Mouse (Mus musculus) midbrain, embryonic 16.5 days (tissue): Measurements from ENCODE around the gene Zfpm1. TPM values are rescaled to one million over a fixed set of nuclear protein-coding genes. Genes with fewer than 3 reads are reported as not detected.
"Not testable (repeated sequence)": the region's sequence is repeated elsewhere in the genome, so short reads cannot be mapped to it uniquely, and the experiment has no call there.

ENCODE experiments used
- ATAC-seq: fragments of 200-750 bp; cut with Nextera tagmentation; 2 replicates; pipeline ENCODE4 v1.8.0; 2017; ENCODE audit warnings: moderate TSS enrichment
- H3K27ac ChIP-seq: fragments of 300-500 bp; sonication (generic); 2 replicates; pipeline ENCODE4 v1.5.1; 2014; ENCODE audit warnings: mild to moderate bottlenecking, low read length, mixed read lengths
- H3K27me3 ChIP-seq: fragments of 300-500 bp; sonication (generic); 2 replicates; pipeline ENCODE4 v1.6.1; 2014; ENCODE audit warnings: low read depth, low read length, mixed read lengths; ENCODE audit not compliant: control insufficient read depth, insufficient read depth
- H3K36me3 ChIP-seq: fragments of 300-500 bp; sonication (generic); 2 replicates; pipeline ENCODE4 v1.6.1; 2014; ENCODE audit warnings: mild to moderate bottlenecking, low read length, moderate library complexity, mixed read lengths; ENCODE audit not compliant: control insufficient read depth, insufficient read depth
- H3K4me1 ChIP-seq: fragments of 300-500 bp; sonication (generic); 2 replicates; pipeline ENCODE4 v1.6.1; 2014; ENCODE audit warnings: mild to moderate bottlenecking, low read length, mixed read lengths; ENCODE audit not compliant: control insufficient read depth, insufficient read depth
- H3K4me2 ChIP-seq: fragments of 300-500 bp; sonication (generic); 2 replicates; pipeline ENCODE4 v1.6.1; 2014; ENCODE audit warnings: mild to moderate bottlenecking, low read length, mixed read lengths
- H3K4me3 ChIP-seq: fragments of 300-500 bp; sonication (generic); 2 replicates; pipeline ENCODE4 v1.5.1; 2014; ENCODE audit warnings: low read depth, mild to moderate bottlenecking, low read length, moderate library complexity, mixed read lengths
- H3K9ac ChIP-seq: fragments of 300-500 bp; sonication (generic); 2 replicates; pipeline ENCODE4 v1.6.1; 2014; ENCODE audit warnings: low read depth, low read length, mixed read lengths
- H3K9me3 ChIP-seq: fragments of 300-500 bp; sonication (generic); replicated peaks from 2 replicates; pipeline ENCODE4 v1.6.1; 2014; ENCODE audit warnings: mild to moderate bottlenecking, low read length, mixed read lengths; ENCODE audit not compliant: control insufficient read depth, poor library complexity, severe bottlenecking
- WGBS: fragments of 180-500 bp; shearing (Covaris S2); extraction: QIAGEN DNeasy Blood & Tissue Kit; methylation state at CpG from one replicate; pipeline ENCODE4 v1.1.7; 2014; 5-methylcytosine and 5-hydroxymethylcytosine counted together
- polyA plus RNA-seq: library from polyadenylated mRNA; unstranded; fragments of >200 nt; fragmentation: Nextera tagmentation; extraction: Ambion mirVana; gene quantifications from 2 replicates; pipeline ENCODE4 v1.2.1, GENCODE M21; 2015

Gene Zfpm1
- polyA plus RNA-seq, 1 experiment from 2014 or later = 0.77 TPM

GRCm38 (mm10) chr8:122322126-122322525 is 40.2 kb downstream of the Zfpm1 start:
- H3K27ac ChIP-seq = no peak overlapping the region
- H3K27me3 ChIP-seq = no peaks in the 10 kb centered on the region
- ATAC-seq = no peak
- 87% methylated on average over 7 of the region's 7 CpGs for WGBS
- H3K4me1 ChIP-seq = peaks cover 12% of the 10 kb centered on the region
- no peaks in the 10 kb centered on the region for H3K9me3 ChIP-seq
- H3K4me3 ChIP-seq = no peak overlapping the region
- H3K36me3 ChIP-seq = no peaks in the 10 kb centered on the region
- no peak overlapping the region for H3K4me2 ChIP-seq
- H3K9ac ChIP-seq = no peak overlapping the region

GRCm38 (mm10) chr8:122322792-122323191 is 40.9 kb downstream of the Zfpm1 start:
- no peak for ATAC-seq
- Histone ChIP-seq H3K4me3 (no peak overlapping the region), H3K4me2 (no peak overlapping the region), H3K36me3 (no peaks in the 10 kb centered on the region), H3K9me3 (no peaks in the 10 kb centered on the region), H3K9ac (no peak overlapping the region), H3K27ac (no peak overlapping the region), H3K27me3 (no peaks in the 10 kb centered on the region), H3K4me1 (peaks cover 12% of the 10 kb centered on the region)
- WGBS = 58% methylated on average over 11 of the region's 11 CpGs

GRCm38 (mm10) chr8:122323951-122324402 is 42.0 kb downstream of the Zfpm1 start:
- 5% methylated on average over 11 of the region's 13 CpGs for WGBS
- not testable (repeated sequence) for H3K27me3 ChIP-seq, H3K27ac ChIP-seq, H3K9ac ChIP-seq, H3K4me2 ChIP-seq, ATAC-seq, H3K9me3 ChIP-seq, H3K4me3 ChIP-seq, H3K36me3 ChIP-seq
- peaks cover 12% of the 10 kb centered on the region for H3K4me1 ChIP-seq

- 78% methylated on average over 2 of the region's 2 CpGs for WGBS
- Histone ChIP-seq H3K4me2 (no peak overlapping the region), H3K27me3 (no peaks in the 10 kb centered on the region), H3K4me3 (no peak overlapping the region), H3K36me3 (no peaks in the 10 kb centered on the region), H3K4me1 (peaks cover 16% of the 10 kb centered on the region), H3K9me3 (no peaks in the 10 kb centered on the region), H3K27ac (no peak overlapping the region), H3K9ac (no peak overlapping the region)
- ATAC-seq = no peak
Measured at GRCm38 (mm10) chr8:122325196-122325595, 43.3 kb downstream of the Zfpm1 start.

- no peaks in the 10 kb centered on the region for H3K9me3 ChIP-seq
- H3K27me3 ChIP-seq = no peaks in the 10 kb centered on the region
- H3K9ac ChIP-seq = peak overlapping the region; percentile 47; the same call in 1 of the 2 replicates
- no peaks in the 10 kb centered on the region for H3K36me3 ChIP-seq
- no peak overlapping the region for H3K27ac ChIP-seq
- no peak for ATAC-seq
- H3K4me3 ChIP-seq = no peak overlapping the region
- peaks cover 12% of the 10 kb centered on the region for H3K4me1 ChIP-seq
- WGBS = 16% methylated on average over 14 of the region's 14 CpGs
- H3K4me2 ChIP-seq = peak overlapping the region; percentile 3
Measured at GRCm38 (mm10) chr8:122326114-122326542, 44.2 kb downstream of the Zfpm1 start.

GRCm38 (mm10) chr8:122329072-122329471 is 47.1 kb downstream of the Zfpm1 start:
- Histone ChIP-seq H3K4me2 (no peak overlapping the region), H3K4me3 (no peak overlapping the region), H3K27ac (peak overlapping the region; percentile 56; the same call in 1 of the 2 replicates), H3K9ac (no peak overlapping the region), H3K4me1 (peaks cover 12% of the 10 kb centered on the region), H3K27me3 (peaks cover 5% of the 10 kb centered on the region), H3K9me3 (no peaks in the 10 kb centered on the region), H3K36me3 (no peaks in the 10 kb centered on the region)
- ATAC-seq = no peak
- WGBS = 71% methylated on average over 8 of the region's 8 CpGs

- Histone ChIP-seq H3K4me3 (no peak overlapping the region), H3K9me3 (no peaks in the 10 kb centered on the region), H3K9ac (no peak overlapping the region), H3K27me3 (peaks cover 11% of the 10 kb centered on the region), H3K4me1 (peaks cover 12% of the 10 kb centered on the region), H3K36me3 (no peaks in the 10 kb centered on the region), H3K27ac (peak overlapping the region; percentile 56), H3K4me2 (no peak overlapping the region)
- ATAC-seq = no peak; the same call in 1 of the 2 replicates
- 52% methylated on average over 22 of the region's 22 CpGs for WGBS
Measured at GRCm38 (mm10) chr8:122329553-122330239, 47.8 kb downstream of the Zfpm1 start.

GRCm38 (mm10) chr8:122330446-122331133 is 48.6 kb downstream of the Zfpm1 start:
- ATAC-seq = no peak
- Histone ChIP-seq H3K27me3 (peaks cover 17% of the 10 kb centered on the region), H3K4me3 (no peak overlapping the region), H3K4me2 (no peak overlapping the region), H3K4me1 (peaks cover 14% of the 10 kb centered on the region), H3K27ac (peak overlapping the region; percentile 2; the same call in 1 of the 2 replicates), H3K9ac (no peak overlapping the region), H3K9me3 (no peaks in the 10 kb centered on the region), H3K36me3 (no peaks in the 10 kb centered on the region)
- 72% methylated on average over 12 of the region's 12 CpGs for WGBS

- peaks cover 17% of the 10 kb centered on the region for H3K27me3 ChIP-seq
- 0 out of 2 replicates have a peak overlapping the region, but pooled peaks have one; percentile 14 for H3K9ac ChIP-seq
- no peaks in the 10 kb centered on the region for H3K36me3 ChIP-seq
- no peaks in the 10 kb centered on the region for H3K9me3 ChIP-seq
- 72% methylated on average over 3 of the region's 3 CpGs for WGBS
- no peak for ATAC-seq
- H3K4me1 ChIP-seq = peaks cover 8% of the 10 kb centered on the region
- peak overlapping the region; percentile 2; the same call in 1 of the 2 replicates for H3K27ac ChIP-seq
- no peak overlapping the region for H3K4me3 ChIP-seq
- no peak overlapping the region for H3K4me2 ChIP-seq
Measured at GRCm38 (mm10) chr8:122331134-122331523, 49.2 kb downstream of the Zfpm1 start.
